Mouse (Mus musculus) bone marrow, adult 2 months (tissue): ENCODE results near the gene Gm49403.

Experiments
- CTCF ChIP-seq: fragments of 200-500 bp; IDR thresholded peaks from 2 replicates; pipeline ENCODE4 v1.5.1; 2011; ENCODE audit warnings: low read length, control low read depth; ENCODE audit not compliant: control insufficient read depth, insufficient read depth
- POLR2A ChIP-seq: fragments of 200-500 bp; IDR thresholded peaks from 2 replicates; pipeline ENCODE4 v1.6.1; 2011; ENCODE audit warnings: low read depth, mild to moderate bottlenecking, control low read depth, low read length, borderline replicate concordance; ENCODE audit not compliant: control insufficient read depth

DNA sequence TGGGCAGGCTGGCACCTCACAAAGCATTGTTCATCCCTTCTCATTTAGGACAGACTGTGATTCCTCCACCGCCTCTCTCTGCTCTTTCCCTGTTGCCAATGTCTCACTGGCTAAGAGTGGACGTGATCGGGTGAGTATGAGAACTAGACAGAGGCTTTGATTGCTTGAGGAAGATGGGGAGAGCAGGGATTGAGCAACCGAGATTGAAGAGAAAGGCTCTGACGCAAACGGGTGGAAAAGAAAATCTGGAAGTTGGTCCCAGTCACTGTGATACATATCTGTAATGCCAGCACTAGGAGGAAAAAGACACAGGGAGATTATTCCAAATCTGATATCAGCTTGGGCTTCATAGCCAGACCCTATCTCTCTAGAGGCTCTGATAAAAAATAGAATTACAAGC, 40.8 kb upstream of the Gm49403 start:
- no peak for TF ChIP-seq POLR2A
- TF ChIP-seq CTCF: no peak
